Mouse (Mus musculus): ENCODE measurements around the gene Eef1akmt1.

GRCm38 (mm10) chr14:57545526-57545925, 25.9 kb downstream of the Eef1akmt1 start:
- no peak for TF ChIP-seq POLR2A (IDR thresholded peaks at IDR 0.05; ENCODE audit: extremely low read depth, insufficient read depth, low read length)
- no peak for TF ChIP-seq CTCF (IDR thresholded peaks at IDR 0.05; ENCODE audit: extremely low read depth, insufficient read depth, low read length)

Data from cortical plate, adult 2 months (tissue).